Mouse (Mus musculus) ES-E14 (cell line): ENCODE data around the gene Sugp1. TPM values are rescaled to one million over a fixed set of nuclear protein-coding genes. Genes with fewer than 3 reads are reported as not detected.

ENCODE experiments used
- DNase-seq: peaks from one replicate; pipeline ENCODE4 v3.0.0-alpha.2; 2013; ENCODE audit warnings: low read depth, low spot score
- H3K27ac ChIP-seq: 2 replicates; pipeline ENCODE4 v1.5.1; 2012; ENCODE audit warnings: low read depth, mild to moderate bottlenecking, low read length, moderate library complexity, mixed read lengths; ENCODE audit not compliant: poor library complexity, insufficient read depth, severe bottlenecking
- H3K36me3 ChIP-seq: 2 replicates; pipeline ENCODE4 v1.6.1; 2012; ENCODE audit warnings: mild to moderate bottlenecking, low read length, moderate library complexity, mixed read lengths; ENCODE audit not compliant: control insufficient read depth, poor library complexity, insufficient read depth, severe bottlenecking
- H3K4me1 ChIP-seq, 2 experiments: fragments of 150-350 bp in 1 of 2; sonication (generic) in 1 of 2; 2 replicates each; pipeline ENCODE4 v1.6.1; 2012; ENCODE audit warnings: low read length in 2 of 2, mild to moderate bottlenecking in 1 of 2, mixed read lengths in 1 of 2; ENCODE audit not compliant: control insufficient read depth in 2 of 2, insufficient read depth in 2 of 2, poor library complexity in 1 of 2
- H3K4me3 ChIP-seq, 2 experiments: fragments of 150-350 bp in 1 of 2; sonication (generic) in 1 of 2; 2 replicates each; pipeline ENCODE4 v1.5.1; 2012; ENCODE audit warnings: low read length in 2 of 2, low read depth in 1 of 2, mild to moderate bottlenecking in 1 of 2, mixed read lengths in 1 of 2; ENCODE audit not compliant: insufficient read depth in 1 of 2, poor library complexity in 1 of 2, severe bottlenecking in 1 of 2
- H3K9ac ChIP-seq: 2 replicates; pipeline ENCODE4 v1.6.1; 2012; ENCODE audit warnings: low read depth, mild to moderate bottlenecking, low read length, mixed read lengths; ENCODE audit not compliant: poor library complexity, insufficient read depth, severe bottlenecking
- H3K9me3 ChIP-seq: fragments of 150-350 bp; sonication (generic); 2 replicates; pipeline ENCODE4 v1.6.1; 2012; ENCODE audit warnings: low read depth, mild to moderate bottlenecking, low read length; ENCODE audit not compliant: control insufficient read depth, insufficient read depth
- CHD2 ChIP-seq: IDR thresholded peaks from 2 replicates; pipeline ENCODE4 v1.6.1; 2014; ENCODE audit warnings: mild to moderate bottlenecking, low read depth, low read length, inconsistent platforms
- HCFC1 ChIP-seq: IDR thresholded peaks from 2 replicates; pipeline ENCODE4 v1.6.1; 2012; ENCODE audit warnings: low read length, inconsistent platforms, borderline replicate concordance; ENCODE audit not compliant: insufficient read depth
- MAFK ChIP-seq: IDR thresholded peaks from 2 replicates; pipeline ENCODE4 v1.6.1; 2014; ENCODE audit warnings: mild to moderate bottlenecking, low read depth, low read length, inconsistent platforms; ENCODE audit not compliant: insufficient read depth
- ZC3H11A ChIP-seq: IDR thresholded peaks from 2 replicates; pipeline ENCODE4 v1.6.1; 2012; ENCODE audit warnings: low read depth, mild to moderate bottlenecking, inconsistent platforms, low read length, borderline replicate concordance
- ZNF384 ChIP-seq: IDR thresholded peaks from 2 replicates; pipeline ENCODE4 v1.6.1; 2012; ENCODE audit warnings: low read depth, low read length, inconsistent platforms
- in situ Hi-C, 2 experiments: fragments of 600-800 bp; cut with MboI; formaldehyde crosslinking; loops; one replicate each; pipeline ENCODE4 v1.15.1; 2025; ENCODE audit warnings: low sequenced_read_pairs in 2 of 2, inconsistent platforms in 1 of 2; ENCODE audit not compliant: unreplicated experiment in 2 of 2
- total RNA-seq: library from RNA; depleted of rRNA; stranded (reverse); fragments of 300-350 nt; gene quantifications from 2 replicates; pipeline ENCODE4 v1.2.3, GENCODE M21; 2012

The Sugp1 gene
- total RNA-seq, 1 experiment = 38.5 TPM

- Histone ChIP-seq H3K9ac (no peak overlapping the region), H3K27ac (no peak overlapping the region), H3K4me3 (no peak overlapping the region), H3K4me1 (peaks cover 0 to 7% of the 10 kb centered on the region in 2 experiments; a peak in 1 of 4 replicates), H3K9me3 (no peaks in the 10 kb centered on the region), H3K36me3 (peaks cover 18% of the 10 kb centered on the region; the same call in 1 of the 2 replicates)
- DNase-seq = no peak
- TF ChIP-seq ZNF384 = no peak
- in situ Hi-C loops = no loop called here
Measured at GRCm38 (mm10) chr8:70073682-70074081, 31.1 kb downstream of the Sugp1 start.

DNA sequence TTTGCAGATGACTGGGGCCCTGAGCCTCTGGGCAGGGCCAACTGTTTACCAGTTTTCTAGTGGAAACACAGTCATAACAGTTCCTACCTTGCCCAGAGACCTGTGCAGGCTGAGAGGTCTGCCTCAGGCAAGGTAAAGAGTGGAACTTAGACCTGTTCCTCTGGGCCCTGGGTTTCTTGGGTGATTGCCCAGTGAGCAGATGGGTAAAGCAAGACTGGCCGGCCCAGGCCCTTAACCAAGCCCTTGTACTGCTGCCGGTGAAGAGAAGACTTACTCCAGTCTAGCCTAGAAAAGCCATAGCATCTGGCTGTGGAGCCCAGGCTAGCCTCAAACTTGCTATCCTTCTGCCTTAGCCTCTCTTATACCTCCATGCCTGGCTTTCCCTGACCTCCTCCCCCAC lies 39.4 kb downstream of the Sugp1 start:
- in situ Hi-C loops = no loop called here
- TF ChIP-seq CHD2 (no peak), MAFK (no peak), ZNF384 (no peak), ZC3H11A (no peak), HCFC1 (no peak)
- Histone ChIP-seq H3K9ac (no peak overlapping the region), H3K36me3 (no peaks in the 10 kb centered on the region), H3K4me1 (peaks cover 0 to 14% of the 10 kb centered on the region in 2 experiments; a peak in 1 of 4 replicates), H3K9me3 (no peaks in the 10 kb centered on the region), H3K27ac (no peak overlapping the region), H3K4me3 (no peak overlapping the region)
- DNase-seq = no peak

DNA sequence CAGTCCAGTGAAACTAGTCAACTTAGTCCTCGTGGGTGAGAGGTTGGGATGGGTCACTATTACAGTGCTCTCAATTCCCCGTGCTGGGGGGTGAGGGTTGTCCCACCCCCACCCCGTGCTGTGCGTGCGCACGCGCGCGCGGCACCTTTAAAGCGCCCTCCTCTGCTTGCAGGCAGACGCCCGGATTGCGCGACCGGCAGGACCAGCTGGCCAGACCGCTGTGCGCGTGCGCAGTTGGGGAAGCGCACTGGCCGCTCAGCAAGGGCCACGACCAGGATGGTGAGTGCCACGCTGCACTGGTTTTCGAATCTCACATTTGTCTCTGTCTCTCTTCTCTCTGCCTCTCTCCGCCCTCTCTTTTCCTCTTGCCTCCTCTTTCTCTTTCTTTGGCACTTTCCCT lies 40.7 kb downstream of the Sugp1 start, which contains the start of gene Hapln4:
Gene Hapln4 (plus strand): TSS at position 173 of the 400 bp plus-strand sequence.
- Histone ChIP-seq H3K4me1 (peaks cover 0 to 17% of the 10 kb centered on the region in 2 experiments; a peak in 2 of 4 replicates), H3K9me3 (no peaks in the 10 kb centered on the region), H3K9ac (peak within 1 kb of the TSS; percentile 45), H3K36me3 (no peaks in the 10 kb centered on the region), H3K4me3 (peak within 1 kb of the TSS; percentile 66 to 68), H3K27ac (no peak within 1 kb of the TSS)
- in situ Hi-C loops = no loop called here
- no peak for DNase-seq
- TF ChIP-seq MAFK (no peak), CHD2 (no peak)

- in situ Hi-C loops = no loop called here
- H3K4me3 ChIP-seq = peak overlapping the region; percentile 66 to 68
- no peak overlapping the region for H3K27ac ChIP-seq
- TF ChIP-seq ZNF384 = no peak
- no peak for TF ChIP-seq MAFK
- no peak for TF ChIP-seq HCFC1
- TF ChIP-seq CHD2 = no peak
- TF ChIP-seq ZC3H11A = no peak
- H3K9ac ChIP-seq = peak overlapping the region; percentile 45
- no peaks in the 10 kb centered on the region for H3K9me3 ChIP-seq
- peaks cover 0 to 15% of the 10 kb centered on the region in 2 experiments; a peak in 2 of 4 replicates for H3K4me1 ChIP-seq
- no peak for DNase-seq
- no peaks in the 10 kb centered on the region; the same call in 1 of the 2 replicates for H3K36me3 ChIP-seq
Measured at GRCm38 (mm10) chr8:70084191-70085065, 41.8 kb downstream of the Sugp1 start.

DNA sequence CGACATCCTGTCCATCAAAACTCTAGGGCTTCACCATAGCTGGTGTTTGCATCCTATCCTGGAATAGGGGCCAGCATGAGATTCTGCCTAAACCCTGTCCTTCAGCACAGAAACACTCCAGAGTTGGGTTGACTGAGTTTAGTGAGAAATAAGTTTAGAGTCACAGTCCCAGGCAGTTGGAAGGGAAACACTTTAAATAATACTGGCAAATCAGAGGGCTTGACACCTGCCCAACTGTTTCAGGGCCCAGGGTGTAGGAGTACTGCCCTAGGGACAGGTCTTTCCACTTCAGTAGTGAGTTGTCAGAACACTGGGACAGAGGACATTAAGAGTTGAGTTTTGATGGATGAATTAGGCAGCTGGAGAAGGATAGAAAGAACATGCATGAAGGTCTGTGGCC lies 43.5 kb downstream of the Sugp1 start:
- no peaks in the 10 kb centered on the region for H3K9me3 ChIP-seq
- in situ Hi-C loops = no loop called here
- peaks cover 0 to 19% of the 10 kb centered on the region in 2 experiments; a peak in 2 of 4 replicates for H3K4me1 ChIP-seq
- no peaks in the 10 kb centered on the region; the same call in 1 of the 2 replicates for H3K36me3 ChIP-seq
- no peak for DNase-seq
- H3K27ac ChIP-seq = no peak overlapping the region
- no peak for TF ChIP-seq ZNF384
- no peak overlapping the region for H3K9ac ChIP-seq
- no peak overlapping the region for H3K4me3 ChIP-seq
